Mouse (Mus musculus): Measurements from ENCODE around the gene Fam163b.

- TF ChIP-seq CTCF (IDR thresholded peaks at IDR 0.05; ENCODE audit: control insufficient read depth, insufficient read depth, low read length) = no peak
- TF ChIP-seq POLR2A (IDR thresholded peaks at IDR 0.05; ENCODE audit: borderline replicate concordance, control insufficient read depth, low read depth, low read length) = no peak
Measured at GRCm38 (mm10) chr2:27126496-27126895, 15.8 kb downstream of the Fam163b start.

All from bone marrow, adult 2 months (tissue).